Comparison of ENCODE assay signal across 8 mouse cellular contexts in genomic region chr7:36133658-36134143, GRCm38 (mm10).
DNase-seq lines count a peak whose midpoint lies in the region; ATAC-seq and TF ChIP-seq lines count a peak whose summit lies in the region.

No protein-coding gene starts in this region.

- peak; percentile 13 for DNase-seq in Patski (ENCODE audit: low read depth, low spot score)
- peak; percentile 28 for DNase-seq in brain, embryonic 18.5 days (ENCODE audit: low read depth, low spot score)
- peak; percentile 40 for DNase-seq in heart, postnatal 0 days (ENCODE audit: low spot score)
- no peak for DNase-seq in B cell, adult 2 months
- DNase-seq in gastrocnemius, postnatal 14 days = no peak
- DNase-seq in spleen, adult 18-20 months = no peak

- POLR2A ChIA-PET in Patski (lab: Charles Lee) = interaction anchor here (0.6 kb wide), 1 partner anchor 13 kb away, joined by 3 read pairs; no protein-coding TSS in a partner anchor

- no peaks in the 10 kb centered on the region for H3K36me3 ChIP-seq in heart, postnatal 0 days (replicated peaks; ENCODE audit: control insufficient read depth, insufficient read depth, low read length)
- no peaks in the 10 kb centered on the region for H3K36me3 ChIP-seq in limb, embryonic 12.5 days
- H3K36me3 ChIP-seq in neural tube, embryonic 13.5 days = no peaks in the 10 kb centered on the region

- in situ Hi-C loops in Patski (cut with MboI; ENCODE audit: low pct_unique_long_range_greater_than_20kb) = no loop called here

- no peak for TF ChIP-seq EP300 in heart, postnatal 0 days (IDR thresholded peaks at IDR 0.05; ENCODE audit: low read depth)

- no peaks in the 10 kb centered on the region for H3K27me3 ChIP-seq in Patski
- H3K27me3 ChIP-seq in heart, postnatal 0 days (ENCODE audit: control insufficient read depth, insufficient read depth, low read length) = no peaks in the 10 kb centered on the region
- H3K27me3 ChIP-seq in limb, embryonic 12.5 days = peaks cover 4% of the 10 kb centered on the region; the same call in 1 of the 2 replicates
- H3K27me3 ChIP-seq in neural tube, embryonic 13.5 days = no peaks in the 10 kb centered on the region

- no peak overlapping the region for H3K27ac ChIP-seq in heart, postnatal 0 days (ENCODE audit: low read depth)
- 0 out of 2 replicates have a peak overlapping the region, but pooled peaks have one; percentile 41 for H3K27ac ChIP-seq in limb, embryonic 12.5 days
- peak overlapping the region; percentile 77 for H3K27ac ChIP-seq in neural tube, embryonic 13.5 days (replicated peaks)

- H3K9me3 ChIP-seq in heart, postnatal 0 days (replicated peaks; ENCODE audit: control insufficient read depth, low read length) = no peaks in the 10 kb centered on the region
- H3K9me3 ChIP-seq in limb, embryonic 12.5 days = no peaks in the 10 kb centered on the region
- H3K9me3 ChIP-seq in neural tube, embryonic 13.5 days = no peaks in the 10 kb centered on the region

- CTCF ChIA-PET in Patski (lab: Charles Lee) = interaction anchor here (1.4 to 1.9 kb wide), 2 partner anchors 8 to 10 kb away, joined by 4 to 6 read pairs; no protein-coding TSS in a partner anchor

- no peak for TF ChIP-seq CTCF in Patski (IDR thresholded peaks at IDR 0.05)
- TF ChIP-seq CTCF in heart, postnatal 0 days (IDR thresholded peaks at IDR 0.05; ENCODE audit: low read depth) = no peak

- peak overlapping the region; percentile 10; the same call in 1 of the 2 replicates for H3K4me2 ChIP-seq in heart, postnatal 0 days (ENCODE audit: low read depth, low read length)
- H3K4me2 ChIP-seq in limb, embryonic 12.5 days = peak overlapping the region; percentile 17; the same call in 1 of the 2 replicates
- peak overlapping the region; percentile 26; the same call in 1 of the 2 replicates for H3K4me2 ChIP-seq in neural tube, embryonic 13.5 days

- 9% methylated on average over 8 of the region's 8 CpGs for WGBS in heart, postnatal 0 days
- WGBS in limb, embryonic 12.5 days = 7% methylated on average over 8 of the region's 8 CpGs
- 2% methylated on average over 8 of the region's 8 CpGs for WGBS in neural tube, embryonic 13.5 days

- no peak overlapping the region; the same call in 1 of the 2 replicates for H3K4me3 ChIP-seq in heart, postnatal 0 days (ENCODE audit: low read depth, low read length)
- no peak overlapping the region for H3K4me3 ChIP-seq in limb, embryonic 12.5 days (replicated peaks)
- H3K4me3 ChIP-seq in neural tube, embryonic 13.5 days = no peak overlapping the region

- intact Hi-C loops in gastrocnemius, postnatal 14 days (cut with DNase I; ENCODE audit: low total_unique reads) = no loop called here

- H3K4me1 ChIP-seq in heart, postnatal 0 days (ENCODE audit: control insufficient read depth, insufficient read depth) = peaks cover 6% of the 10 kb centered on the region; the same call in 1 of the 2 replicates
- H3K4me1 ChIP-seq in limb, embryonic 12.5 days (replicated peaks) = peaks cover 43% of the 10 kb centered on the region
- H3K4me1 ChIP-seq in neural tube, embryonic 13.5 days (replicated peaks) = peaks cover 45% of the 10 kb centered on the region

- H3K9ac ChIP-seq in heart, postnatal 0 days (replicated peaks; ENCODE audit: low read depth, low read length) = no peak overlapping the region
- H3K9ac ChIP-seq in limb, embryonic 12.5 days (replicated peaks) = no peak overlapping the region
- H3K9ac ChIP-seq in neural tube, embryonic 13.5 days = peak overlapping the region; percentile 38

- peak; percentile 21 for ATAC-seq in Patski
- ATAC-seq in heart, postnatal 0 days (ENCODE audit: insufficient read depth, low read depth) = peak; percentile 64; the same call in 1 of the 2 replicates
- no peak for ATAC-seq in limb, embryonic 12.5 days (ENCODE audit: insufficient number of reproducible peaks, insufficient read depth, low FRiP score, low TSS enrichment, low read depth)
- peak; percentile 61; the same call in 1 of the 2 replicates for ATAC-seq in neural tube, embryonic 13.5 days (ENCODE audit: low read depth)

Comparison
In these comparisons a context has a peak if more than half of its experiments do, and no peak if none do; other contexts are left out.
1. DNase-seq: peak in Patski (single experiment), brain, embryonic 18.5 days (single experiment) and heart, postnatal 0 days (single experiment); none in B cell, adult 2 months (0 of 2), gastrocnemius, postnatal 14 days (single experiment) and spleen, adult 18-20 months (0 of 2).
2. Peak in every context shown above with its lines, with median percentiles within 50 percentile points of each other: H3K4me2 ChIP-seq.